Mouse (Mus musculus): ENCODE measurements around the gene Gm11549.

DNA sequence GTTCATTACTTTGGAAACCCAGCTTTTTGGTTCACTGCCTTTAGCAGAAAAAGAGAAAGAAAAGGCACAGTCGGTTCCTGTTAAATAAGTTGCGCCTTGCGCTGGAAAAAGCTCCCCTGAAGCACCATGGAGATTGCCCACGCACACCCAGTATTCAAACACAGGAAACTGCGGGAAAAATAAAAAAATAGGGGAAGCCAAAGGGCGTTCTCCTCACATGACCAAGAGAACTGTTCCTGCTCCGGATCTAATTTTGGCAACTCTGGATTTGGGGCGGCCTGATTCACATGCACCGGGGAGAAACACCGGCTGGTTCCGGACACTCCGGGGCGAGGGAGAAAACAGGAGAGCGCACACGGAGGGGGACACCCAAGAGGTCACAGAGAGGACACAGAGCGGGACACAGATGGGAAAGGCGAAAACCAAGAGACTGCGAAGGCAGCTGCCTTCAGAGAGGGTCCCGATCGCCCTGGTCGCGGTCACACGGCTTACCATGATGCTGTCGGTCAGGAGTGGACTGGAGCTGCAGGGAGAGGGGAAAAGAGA, 46.6 kb downstream of the Gm11549 start:
- TF ChIP-seq CTCF (IDR thresholded peaks at IDR 0.05; ENCODE audit: extremely low read depth, insufficient read depth, insufficient read length, insufficient replicate concordance) (no peak), POLR2A (IDR thresholded peaks at IDR 0.05; ENCODE audit: low read depth, low read length) (no peak)
